Mouse (Mus musculus) T-helper 2 cell (primary cell): Measurements from ENCODE around the gene Ttn.
"Not testable (repeated sequence)": the region's sequence is repeated elsewhere in the genome, so short reads cannot be mapped to it uniquely, and the experiment has no call there.

ENCODE experiments used
- in situ Hi-C: fragments of 300-600 bp; cut with MboI, MseI; formaldehyde crosslinking; loops from one replicate; pipeline ENCODE4 v1.15.1; 2025; ENCODE audit warnings: high pct_unique_total_duplicates

Gene Ttn

DNA sequence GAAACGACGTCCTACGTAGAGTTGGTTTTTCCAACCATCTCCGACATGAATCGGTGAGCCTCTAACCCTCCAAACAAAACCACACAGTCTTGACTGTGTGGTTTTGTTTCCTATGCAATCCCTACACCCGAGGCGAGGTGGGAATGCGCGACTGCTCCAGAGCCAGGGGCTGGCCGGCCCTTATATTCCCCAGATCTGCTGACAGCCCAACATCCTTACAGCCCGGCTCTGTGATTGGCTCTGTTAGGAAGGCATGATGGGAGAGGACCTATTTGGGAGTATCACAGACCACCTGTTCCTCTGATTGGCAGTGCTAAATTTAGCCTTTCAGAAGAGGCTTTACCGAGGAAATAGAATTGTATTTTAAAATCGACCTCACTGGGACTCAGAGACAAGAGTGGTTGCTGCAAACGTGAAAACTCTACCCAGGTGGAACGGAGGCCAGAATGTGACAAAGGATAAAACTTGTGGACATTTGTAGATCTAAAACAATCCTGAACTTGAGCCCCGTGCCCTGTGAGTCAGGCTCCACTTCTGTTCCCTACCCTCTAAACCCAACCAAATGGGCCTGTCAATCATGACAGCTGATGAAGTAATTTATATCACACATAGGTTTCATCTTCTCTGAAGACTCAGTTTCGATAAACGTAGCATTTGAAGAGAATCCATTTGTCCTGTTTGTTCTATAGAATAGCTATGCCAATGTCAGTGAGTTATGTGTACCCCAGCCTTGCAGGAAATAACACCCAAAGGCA is at the start of gene Ttn:
TSS of gene Ttn (minus strand) at position 157 of the 755 bp plus-strand sequence.
- in situ Hi-C loops = no loop called here

DNA sequence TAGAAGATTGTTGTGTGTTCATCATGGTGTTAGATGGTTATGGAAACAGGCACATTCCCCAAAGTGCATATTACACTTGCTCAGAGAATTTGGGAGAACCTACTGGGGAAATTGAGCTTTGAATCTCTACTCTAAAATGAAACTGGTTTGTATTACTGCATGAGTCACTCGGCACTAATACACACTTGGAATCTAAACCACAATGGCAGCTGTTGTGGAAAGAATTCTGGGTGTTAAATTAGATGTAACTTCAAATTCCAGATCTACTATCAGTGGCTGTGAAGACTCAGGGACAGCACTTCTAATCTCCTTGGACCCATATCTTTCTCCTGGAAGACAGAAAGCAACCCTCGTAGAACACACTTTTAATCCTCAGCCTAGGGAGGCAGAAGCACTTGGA is 38.3 kb upstream of the Ttn start:
- in situ Hi-C loops = no loop called here

DNA sequence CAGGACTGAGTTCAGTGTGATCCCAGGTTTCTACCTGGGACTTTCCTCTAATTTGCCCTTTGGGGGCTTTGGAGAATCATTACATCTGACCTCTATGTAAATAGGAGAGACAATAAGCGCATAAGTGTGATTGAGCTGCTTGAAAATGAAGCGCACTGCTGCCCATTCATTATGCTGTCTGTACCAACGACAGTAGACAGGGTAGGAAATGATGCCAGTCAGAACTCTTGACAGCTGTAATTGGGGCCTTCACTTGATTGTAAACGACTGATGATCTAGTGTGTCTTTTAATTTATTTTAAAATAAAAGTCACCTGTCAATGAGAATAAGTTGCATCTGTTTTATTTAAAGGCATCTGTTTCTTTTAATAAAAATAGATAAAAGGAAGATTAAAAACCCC is 35.4 kb upstream of the Ttn start:
- in situ Hi-C loops = no loop called here

DNA sequence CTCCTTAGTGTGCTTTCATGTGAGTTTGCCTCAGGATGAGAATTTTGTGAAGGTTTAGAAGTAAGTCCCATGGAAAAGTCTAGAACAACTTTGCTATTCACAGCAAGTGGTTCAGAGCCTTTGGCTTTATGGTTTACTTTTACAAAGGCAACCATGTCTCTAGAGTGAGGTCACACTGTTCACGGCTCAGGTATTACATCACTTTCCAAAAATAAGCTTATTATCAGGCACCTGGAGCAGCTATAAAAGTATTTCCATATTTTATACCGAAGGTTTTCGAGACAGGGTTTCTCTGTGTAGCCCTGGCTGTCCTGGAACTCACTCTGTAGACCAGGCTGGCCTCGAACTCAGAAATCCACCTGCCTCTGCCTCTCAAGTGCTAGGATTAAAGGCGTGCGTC is 31.1 kb upstream of the Ttn start:
- in situ Hi-C loops = not testable (repeated sequence)

DNA sequence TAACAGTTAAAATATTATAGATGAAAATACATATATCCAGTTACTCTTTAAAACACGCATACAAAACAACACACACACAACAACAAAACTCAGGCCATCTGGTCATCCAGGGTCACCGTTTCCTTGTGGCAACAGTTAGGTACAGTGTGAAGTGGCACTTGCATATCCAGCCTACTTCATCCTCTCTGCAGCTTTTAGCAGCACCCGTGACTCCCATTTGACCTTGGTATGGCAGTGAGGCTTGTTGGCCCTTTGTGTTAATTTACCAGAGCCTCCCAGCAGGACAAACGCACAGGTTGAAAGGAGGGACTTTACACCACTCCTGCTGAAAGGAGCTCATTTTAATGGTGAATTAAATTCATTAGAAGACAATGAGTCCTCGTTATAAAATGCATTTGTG is 29.6 kb upstream of the Ttn start:
- in situ Hi-C loops = no loop called here

DNA sequence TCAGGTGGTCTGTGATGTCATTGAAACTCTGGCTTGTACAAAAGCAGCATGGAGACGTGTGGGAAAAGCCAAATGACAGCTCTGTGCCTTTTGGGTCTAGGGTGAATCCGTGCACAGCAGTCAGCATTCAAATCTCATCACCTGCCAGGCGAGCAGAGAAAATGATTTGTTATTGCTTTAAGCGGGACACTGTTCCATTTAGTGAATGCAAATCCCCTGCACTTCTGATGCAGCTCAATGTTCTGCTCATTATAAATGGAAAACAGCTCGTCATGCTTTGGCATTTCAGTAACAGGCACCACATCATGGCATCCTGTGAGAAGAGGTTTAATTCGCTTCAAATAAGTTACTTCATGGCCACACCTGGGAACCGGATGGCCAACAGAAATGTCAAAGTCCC is 24.7 kb upstream of the Ttn start:
- in situ Hi-C loops = no loop called here

DNA sequence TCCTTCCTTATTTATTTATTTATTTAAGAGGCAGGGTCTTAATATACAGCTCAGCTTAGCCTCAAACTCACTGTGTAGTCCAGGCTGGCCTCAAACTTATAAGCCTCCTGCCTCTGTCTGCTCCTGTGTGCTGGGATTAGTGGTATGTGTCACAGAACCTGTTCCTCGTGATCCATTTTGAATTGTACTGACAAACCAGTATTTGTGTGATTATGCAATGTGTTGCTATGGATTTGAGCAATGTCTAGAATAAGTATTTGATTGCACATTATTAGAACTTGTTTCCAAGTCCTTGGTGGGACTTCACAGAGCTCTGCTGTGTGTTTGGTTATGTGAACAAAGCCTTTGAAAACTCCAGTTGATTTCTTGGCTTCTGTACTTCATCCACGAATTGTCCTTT is 20.8 kb upstream of the Ttn start:
- in situ Hi-C loops = no loop called here

DNA sequence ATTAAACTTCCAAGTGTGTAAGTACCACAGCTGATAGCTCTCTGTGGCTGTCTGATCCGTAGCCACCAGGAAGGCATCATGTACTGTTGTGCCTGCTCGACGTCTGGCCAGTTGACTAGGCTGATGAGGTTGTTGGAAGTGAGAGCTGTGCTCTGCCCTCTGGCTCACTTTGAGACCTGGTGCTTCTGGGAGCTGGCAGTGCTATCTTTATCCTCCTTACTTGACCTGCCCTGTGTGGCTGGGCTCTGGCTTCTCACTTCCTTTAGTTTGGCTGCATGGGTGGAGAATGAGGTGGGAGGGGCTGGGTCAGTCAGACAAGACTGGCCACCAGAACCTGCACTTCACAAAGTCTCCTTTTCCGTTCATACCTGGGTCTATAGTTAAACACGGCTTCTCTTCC is 16.0 kb upstream of the Ttn start:
- in situ Hi-C loops = no loop called here

DNA sequence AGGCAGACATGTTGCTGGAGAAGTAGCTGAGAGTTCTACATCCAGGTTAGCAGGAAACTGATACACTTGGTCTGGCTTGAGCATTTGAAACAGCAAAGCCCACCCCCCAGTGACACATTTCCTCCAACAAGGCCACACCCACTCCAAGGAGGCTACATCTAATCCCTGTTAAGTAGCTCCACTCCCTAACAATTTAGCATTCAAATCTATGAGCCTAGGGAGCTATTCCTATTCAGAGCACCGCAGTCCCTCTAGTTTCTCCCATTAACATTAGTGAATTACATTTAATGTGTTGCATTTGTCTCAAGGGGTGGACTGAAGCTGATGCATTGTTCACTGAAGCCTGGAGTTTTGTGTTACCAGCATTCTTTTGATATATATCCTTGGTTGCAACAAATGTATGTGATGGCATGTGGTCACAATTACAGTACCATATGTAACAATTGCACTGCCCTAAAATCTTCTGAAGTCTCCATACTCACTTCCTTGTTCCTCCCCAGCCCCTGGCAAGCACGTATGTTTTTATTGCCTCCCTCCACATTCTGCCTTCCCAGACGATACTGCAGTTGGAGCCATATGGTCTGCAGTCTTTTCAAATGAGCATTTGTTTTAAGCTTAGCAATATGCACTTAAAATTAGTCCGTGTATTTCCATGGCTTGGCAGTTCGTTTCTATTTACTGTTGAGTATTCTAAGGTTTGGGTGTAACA is 10.3 kb upstream of the Ttn start:
- in situ Hi-C loops = no loop called here

DNA sequence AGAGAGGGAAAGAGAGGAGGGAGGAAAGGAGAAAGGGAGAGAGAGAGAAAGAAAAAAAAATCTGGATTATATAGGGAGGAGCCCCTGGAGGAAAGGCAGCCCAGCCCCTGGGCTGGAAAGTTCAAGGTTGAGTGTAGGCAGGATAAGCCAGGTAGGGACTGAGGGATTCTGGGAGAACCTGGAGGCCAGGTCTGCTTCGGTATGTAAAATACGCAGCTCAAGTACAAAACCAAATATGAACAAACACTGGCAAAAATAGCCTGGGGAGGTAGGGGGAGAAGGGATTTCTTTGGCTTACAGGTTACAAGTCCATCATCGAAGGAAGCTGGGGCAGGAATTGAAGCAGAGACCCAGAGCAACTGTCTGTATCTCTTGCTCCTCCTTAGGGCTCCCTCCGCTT is 5.0 kb upstream of the Ttn start:
- in situ Hi-C loops = no loop called here

DNA sequence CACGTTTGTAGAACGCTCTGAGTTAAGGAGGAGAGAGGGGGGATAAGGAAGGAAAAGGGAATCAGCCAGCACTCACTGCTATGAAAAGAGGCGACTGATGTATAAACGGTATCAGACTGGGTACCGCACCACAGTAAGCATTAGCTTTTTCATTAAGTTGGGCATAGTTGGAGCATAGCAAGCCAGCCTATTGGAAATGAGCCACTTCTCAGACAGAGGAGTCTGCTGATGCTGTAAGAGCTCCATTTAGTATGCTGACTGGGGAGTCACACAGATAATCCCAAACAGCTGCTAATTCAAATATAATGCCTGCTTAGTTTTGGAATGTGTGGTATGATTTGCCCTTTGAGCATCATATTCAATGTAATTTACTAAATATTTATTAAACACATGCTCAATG is 2.0 kb upstream of the Ttn start:
- in situ Hi-C loops = no loop called here

DNA sequence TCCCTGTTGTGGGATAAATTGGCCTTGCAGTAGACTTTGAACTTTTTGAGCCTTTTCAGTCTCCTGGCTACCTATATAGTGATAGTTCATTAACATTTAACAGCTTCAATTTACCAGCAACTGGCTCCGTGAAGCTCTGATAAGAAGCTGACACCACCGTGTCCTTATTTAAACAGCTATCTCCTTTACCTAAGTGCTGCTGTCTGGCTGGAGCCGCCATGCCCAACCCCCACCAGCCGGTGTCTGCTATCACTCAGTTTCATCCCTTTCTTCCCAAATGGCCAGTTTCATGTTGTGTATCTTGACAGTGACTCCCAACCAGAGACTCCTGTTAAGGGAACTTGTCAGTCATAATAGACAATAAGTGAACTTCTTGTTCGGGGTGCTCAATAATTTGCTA is 1.3 kb upstream of the Ttn start:
- in situ Hi-C loops = no loop called here

DNA sequence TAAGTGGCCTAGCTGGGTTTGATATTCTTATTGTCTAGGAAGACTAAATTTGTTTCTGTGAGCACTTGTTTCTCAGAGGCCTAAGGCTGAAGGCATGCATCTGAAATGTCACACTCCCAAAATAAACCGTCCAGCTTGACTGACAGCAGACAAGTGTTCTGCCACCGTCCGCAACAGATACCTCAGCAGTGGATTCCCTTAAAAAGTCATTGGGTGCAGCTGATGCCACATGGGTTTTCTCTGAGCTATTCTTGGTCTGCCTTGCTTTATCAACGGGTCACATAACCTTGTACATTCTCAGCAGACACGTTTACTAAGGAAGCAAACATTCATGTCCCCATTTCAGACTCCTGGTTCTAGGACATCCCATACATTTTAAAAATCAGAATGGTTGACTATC is 630 bp downstream of the Ttn start:
- in situ Hi-C loops = no loop called here

DNA sequence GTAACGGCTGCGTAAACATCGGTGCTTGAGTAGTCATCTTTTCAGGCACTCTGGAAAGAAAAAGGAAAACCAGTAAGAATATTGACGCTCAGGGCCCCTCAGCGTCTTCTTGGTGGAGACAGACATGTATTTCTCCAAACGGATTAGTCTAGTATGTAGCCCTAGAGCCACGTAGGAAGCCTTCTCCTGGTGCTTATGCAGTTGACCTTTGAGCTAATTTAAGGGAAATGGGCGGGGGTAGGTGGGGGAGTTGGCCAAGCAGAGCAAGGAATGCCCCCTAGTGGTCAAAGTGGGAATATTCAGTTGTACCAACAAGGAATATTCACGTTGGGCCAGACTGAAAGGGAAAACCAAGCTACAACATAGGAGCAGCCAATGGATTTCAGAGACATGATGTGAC is 2.2 kb downstream of the Ttn start:
- in situ Hi-C loops = no loop called here

DNA sequence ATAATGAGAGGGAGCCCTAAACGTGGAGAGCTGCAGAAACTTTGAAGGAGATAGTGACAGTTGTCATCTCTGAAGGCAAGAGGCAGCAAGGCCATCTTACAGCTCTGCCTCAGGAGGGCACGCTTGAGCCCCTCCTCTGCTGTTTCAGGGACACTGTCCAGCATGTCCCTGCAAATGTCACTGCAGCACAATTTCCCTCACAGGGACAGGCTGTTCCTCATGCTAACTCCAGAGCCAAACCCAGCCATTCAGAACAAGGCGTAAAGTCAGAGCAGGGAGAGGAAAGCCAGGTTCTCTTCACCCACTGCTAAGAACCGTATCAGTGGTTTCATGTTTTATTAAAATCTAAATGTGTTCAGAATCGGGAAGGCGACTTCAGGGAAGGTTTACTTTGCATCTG is 4.7 kb downstream of the Ttn start:
- in situ Hi-C loops = no loop called here

DNA sequence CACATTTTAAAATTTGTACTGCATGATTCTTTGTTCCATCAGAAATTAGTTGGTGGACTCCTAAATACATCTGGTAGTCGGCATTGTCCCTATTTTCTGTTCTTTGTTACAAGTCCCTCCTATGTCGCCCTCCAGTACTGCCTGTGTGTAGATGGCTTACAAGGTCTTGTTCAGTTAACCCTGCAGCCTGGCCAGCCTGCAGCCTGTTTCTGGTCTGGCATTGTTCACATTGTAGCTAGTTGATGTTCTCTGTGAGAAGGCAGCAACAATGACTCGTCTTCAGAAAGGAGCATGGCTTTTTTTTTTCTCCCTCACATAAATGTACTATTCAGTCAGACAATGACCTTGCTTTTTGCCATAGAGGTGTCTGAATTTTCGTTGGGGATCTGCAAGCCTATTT is 10.3 kb downstream of the Ttn start:
- in situ Hi-C loops = no loop called here

DNA sequence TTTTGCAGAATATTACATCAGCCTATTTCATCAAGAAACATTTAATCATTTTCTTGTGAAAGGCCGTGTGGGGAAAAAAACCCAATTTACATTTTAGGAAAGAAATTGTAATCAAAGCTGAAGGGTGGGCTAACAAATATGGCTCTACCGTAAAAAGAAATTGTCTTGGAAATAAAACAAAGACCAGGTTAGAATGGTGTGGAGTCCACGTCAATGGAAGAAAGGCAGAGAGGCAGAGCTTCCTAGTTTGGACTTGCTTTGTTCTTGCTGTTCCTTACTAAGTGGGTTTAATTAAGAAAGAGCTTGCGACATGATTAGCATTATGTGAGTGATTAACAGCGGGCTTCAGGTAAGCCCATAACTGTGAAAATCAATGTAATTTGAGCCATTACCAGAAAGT is 11.3 kb downstream of the Ttn start:
- in situ Hi-C loops = no loop called here

DNA sequence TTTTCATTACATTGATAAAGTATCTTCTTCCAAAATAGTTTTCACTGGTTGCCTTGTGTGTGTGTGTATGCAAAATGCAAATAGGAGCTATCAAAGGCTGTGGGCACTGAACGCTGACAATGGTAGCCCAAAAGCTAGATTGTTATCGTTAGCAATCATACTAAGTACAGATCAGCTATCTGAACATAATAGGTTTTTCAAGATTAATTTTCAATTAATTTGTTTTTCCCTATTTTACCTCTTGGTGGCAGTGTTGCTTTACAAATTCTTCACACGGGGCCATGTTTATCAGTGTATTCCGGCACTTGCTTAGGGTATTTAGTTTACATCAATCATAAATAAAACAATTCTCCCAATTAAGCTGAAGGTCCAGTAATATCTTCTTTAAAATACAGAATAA is 11.7 kb downstream of the Ttn start:
- in situ Hi-C loops = no loop called here

DNA sequence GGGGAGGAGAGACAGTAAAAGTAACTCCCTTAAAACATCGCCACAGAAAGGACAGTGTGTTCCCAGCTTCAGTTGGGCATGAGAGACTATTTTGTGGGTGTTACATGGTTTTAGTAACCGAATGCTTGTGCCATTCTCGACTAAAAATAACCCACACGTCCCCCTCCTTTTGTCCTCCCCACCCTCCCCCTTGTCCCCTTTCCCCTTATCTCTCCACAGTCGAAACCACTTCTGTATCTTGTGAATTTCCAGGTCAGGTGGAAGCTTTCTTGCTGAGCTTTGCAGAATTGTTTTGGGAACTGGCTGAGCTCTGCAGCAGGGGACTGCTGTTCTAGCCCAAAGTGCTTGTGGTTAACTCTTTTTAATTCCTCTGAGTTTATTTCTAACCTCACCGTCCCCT is 12.1 kb downstream of the Ttn start:
- in situ Hi-C loops = no loop called here

DNA sequence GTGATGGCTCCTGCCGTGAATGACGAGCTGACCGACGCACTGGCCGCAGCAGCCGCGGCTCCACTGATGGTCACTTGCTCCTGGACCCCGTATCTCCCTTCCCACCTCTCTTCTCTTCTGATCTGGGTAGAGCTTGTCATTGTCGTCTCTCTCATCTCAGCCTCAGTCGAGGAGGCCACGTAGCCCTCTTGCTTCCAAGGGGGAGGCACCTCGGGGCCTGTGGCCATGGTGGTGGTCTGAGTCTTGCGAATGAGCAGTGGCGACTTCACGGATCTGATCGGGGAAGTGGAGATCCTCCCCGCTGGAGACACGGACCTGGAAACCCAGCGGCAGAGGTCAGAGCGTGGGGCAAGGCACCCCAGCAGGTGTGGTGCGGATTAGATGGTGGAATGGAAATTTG is 12.7 kb downstream of the Ttn start:
- in situ Hi-C loops = loop anchor here (10.0 kb wide), 1 partner anchor 365 kb away; no protein-coding TSS in a partner anchor

DNA sequence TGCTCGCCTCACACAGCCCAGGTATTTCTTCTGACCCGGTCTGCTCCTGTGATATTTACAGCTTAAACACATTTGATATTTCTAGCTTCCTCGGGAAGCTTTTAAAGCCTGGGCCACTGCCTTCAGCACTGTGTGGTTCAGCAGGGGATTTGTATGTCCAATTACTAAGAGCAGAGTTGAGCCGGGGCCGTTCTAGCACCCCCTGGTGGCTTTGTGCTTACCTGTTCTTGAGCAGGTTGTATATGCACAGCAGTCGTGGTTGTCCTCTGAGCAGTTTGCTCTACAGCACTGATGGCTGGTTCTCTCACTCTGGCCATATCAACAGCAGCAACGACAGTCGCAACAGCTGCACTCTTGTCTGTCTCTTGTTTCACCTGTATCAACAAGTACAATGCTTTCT is 13.4 kb downstream of the Ttn start:
- in situ Hi-C loops = loop anchor here (10.0 kb wide), 1 partner anchor 366 kb away; no protein-coding TSS in a partner anchor

DNA sequence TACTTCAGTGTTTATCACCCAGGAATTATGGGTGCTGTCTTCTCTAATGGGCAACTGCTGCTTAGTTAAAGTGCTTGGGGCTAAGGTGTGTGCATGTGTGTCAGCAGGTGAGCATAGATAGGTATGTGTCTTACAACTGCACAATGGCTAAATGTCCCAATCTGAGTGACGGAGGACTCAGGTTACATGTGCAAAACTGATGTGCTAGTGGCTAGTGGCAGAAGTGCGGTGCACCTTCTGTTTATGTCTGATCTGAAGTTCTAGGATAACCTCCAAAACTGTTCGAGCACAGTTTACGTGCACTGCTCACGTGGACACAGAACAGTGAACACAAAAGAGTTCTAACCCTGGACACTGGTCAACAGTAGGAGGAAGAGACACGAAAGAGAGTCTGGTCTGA is 15.8 kb downstream of the Ttn start:
- in situ Hi-C loops = loop anchor here (10.0 kb wide), 1 partner anchor 368 kb away; no protein-coding TSS in a partner anchor

DNA sequence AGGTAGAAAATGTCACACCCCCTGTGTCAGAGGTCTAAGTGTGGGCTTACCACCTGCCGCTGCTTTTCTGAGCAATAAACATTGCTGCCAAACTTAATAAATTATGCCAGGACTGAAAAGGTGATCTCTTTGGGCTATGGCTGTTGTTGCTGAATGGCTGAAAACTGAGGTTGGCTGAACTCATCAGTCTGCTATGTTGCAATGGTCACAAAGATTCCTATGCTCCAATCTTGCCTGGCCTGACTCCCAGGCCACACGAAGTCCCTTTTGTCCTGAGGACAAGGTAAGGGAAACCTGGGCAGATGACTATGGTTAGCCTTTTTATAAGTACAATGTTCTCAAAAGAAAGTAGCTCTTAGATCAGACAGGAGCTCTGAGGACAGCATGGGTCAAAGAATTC is 16.3 kb downstream of the Ttn start:
- in situ Hi-C loops = loop anchor here (10.0 kb wide), 1 partner anchor 369 kb away; no protein-coding TSS in a partner anchor
